Mouse (Mus musculus): ENCODE measurements around the gene Gab1.

Gene Gab1

GRCm38 (mm10) chr8:80880196-80881106 is at the start of gene Gab1:
Gene Gab1, minus strand, starts transcription at chr8:80880519.
- peak; percentile 95 for DNase-seq (ENCODE audit: low spot score)

GRCm38 (mm10) chr8:80928770-80929169 is 48.5 kb upstream of the Gab1 start:
- no peak for DNase-seq (ENCODE audit: low spot score)

- DNase-seq (ENCODE audit: low spot score): no peak
These were observed 43.5 kb upstream of the Gab1 start for GRCm38 (mm10) chr8:80923794-80924316.

- no peak for DNase-seq (ENCODE audit: low spot score)
These were observed 42.3 kb upstream of the Gab1 start for GRCm38 (mm10) chr8:80922642-80923041.

- no peak for DNase-seq (ENCODE audit: low spot score)
These were observed 38.8 kb upstream of the Gab1 start for GRCm38 (mm10) chr8:80919130-80919529.

GRCm38 (mm10) chr8:80918531-80918930 is 38.2 kb upstream of the Gab1 start:
- DNase-seq (ENCODE audit: low spot score): no peak

- DNase-seq (ENCODE audit: low spot score): no peak
These were observed 36.3 kb upstream of the Gab1 start for GRCm38 (mm10) chr8:80916463-80917235.

GRCm38 (mm10) chr8:80913016-80913748 is 32.9 kb upstream of the Gab1 start:
- peak; percentile 34 for DNase-seq (ENCODE audit: low spot score)

GRCm38 (mm10) chr8:80911400-80911799 is 31.1 kb upstream of the Gab1 start:
- no peak for DNase-seq (ENCODE audit: low spot score)

GRCm38 (mm10) chr8:80908262-80908907 is 28.1 kb upstream of the Gab1 start:
- DNase-seq (ENCODE audit: low spot score): no peak

GRCm38 (mm10) chr8:80902354-80902753 is 22.0 kb upstream of the Gab1 start:
- no peak for DNase-seq (ENCODE audit: low spot score)

GRCm38 (mm10) chr8:80899364-80899763 is 19.0 kb upstream of the Gab1 start:
- DNase-seq (ENCODE audit: low spot score): peak; percentile 27

- DNase-seq (ENCODE audit: low spot score): no peak
These were observed 15.7 kb upstream of the Gab1 start for GRCm38 (mm10) chr8:80896026-80896425.

- peak; percentile 64 for DNase-seq (ENCODE audit: low spot score)
These were observed 15.1 kb upstream of the Gab1 start for GRCm38 (mm10) chr8:80895397-80895796.

- DNase-seq (ENCODE audit: low spot score): no peak
These were observed 14.2 kb upstream of the Gab1 start for GRCm38 (mm10) chr8:80894528-80894927.

GRCm38 (mm10) chr8:80879426-80880195 is 708 bp downstream of the Gab1 start:
- peak; percentile 74 for DNase-seq (ENCODE audit: low spot score)

GRCm38 (mm10) chr8:80878801-80879425 is 1.4 kb downstream of the Gab1 start:
- DNase-seq (ENCODE audit: low spot score): peak; percentile 75

- DNase-seq (ENCODE audit: low spot score): no peak
These were observed 2.2 kb downstream of the Gab1 start for GRCm38 (mm10) chr8:80878146-80878545.

- no peak for DNase-seq (ENCODE audit: low spot score)
These were observed 4.8 kb downstream of the Gab1 start for GRCm38 (mm10) chr8:80875537-80875936.

- DNase-seq (ENCODE audit: low spot score): no peak
These were observed 6.4 kb downstream of the Gab1 start for GRCm38 (mm10) chr8:80873723-80874427.
